Mouse (Mus musculus) skeletal muscle tissue, adult 2 months (tissue): ENCODE measurements around the gene Zglp1.
A peak's percentile ranks its signal among the peaks of the same experiment; 100 is the strongest.

Source experiments
- DNase-seq: peaks from one replicate; pipeline ENCODE4 v3.0.0-alpha.2; 2012; ENCODE audit warnings: low read depth, low spot score

Zglp1 gene

GRCm38 (mm10) chr9:21027774-21028290 lies 39.1 kb downstream of the Zglp1 start:
- no peak for DNase-seq

GRCm38 (mm10) chr9:21026849-21027248 lies 40.0 kb downstream of the Zglp1 start:
- no peak for DNase-seq

- DNase-seq: no peak
Observed at GRCm38 (mm10) chr9:21025258-21025810, 41.6 kb downstream of the Zglp1 start.

- no peak for DNase-seq
Observed at GRCm38 (mm10) chr9:21022726-21023125, 44.2 kb downstream of the Zglp1 start.

- DNase-seq: no peak
Observed at GRCm38 (mm10) chr9:21022288-21022687, 44.6 kb downstream of the Zglp1 start.

- no peak for DNase-seq
Observed at GRCm38 (mm10) chr9:21021363-21021762, 45.5 kb downstream of the Zglp1 start.

GRCm38 (mm10) chr9:21018600-21018999 lies 48.3 kb downstream of the Zglp1 start:
- no peak for DNase-seq

GRCm38 (mm10) chr9:21017177-21017575 lies 49.7 kb downstream of the Zglp1 start:
- DNase-seq: no peak

- DNase-seq: no peak
Observed at GRCm38 (mm10) chr9:21016331-21017176, 50.3 kb downstream of the Zglp1 start.

GRCm38 (mm10) chr9:21015571-21016130 lies 51.2 kb downstream of the Zglp1 start, which contains the start of gene Icam1:
Icam1 (plus strand) TSS chr9:21015985.
- DNase-seq: no peak

- DNase-seq: peak; percentile 46
Observed at GRCm38 (mm10) chr9:21014691-21015570, 52.0 kb downstream of the Zglp1 start.
